Mouse (Mus musculus) kidney, embryonic 14.5 days (tissue): ENCODE measurements at regions not wholly inside any gene's neighbourhood (a gene's known extent, or its start where the extent isn't known, plus 50 kb on each side); places are given as distances from the start of the nearest gene placed in this dataset.

Source experiments
- ATAC-seq: fragments of 200-750 bp; cut with Nextera tagmentation; 2 replicates; pipeline ENCODE4 v1.8.0; 2017; ENCODE audit warnings: moderate number of reproducible peaks, mild to moderate bottlenecking, moderate TSS enrichment, moderate library complexity; ENCODE audit not compliant: low FRiP score, low TSS enrichment
- H3K27ac ChIP-seq: fragments of 300-500 bp; sonication (generic); 2 replicates; pipeline ENCODE4 v1.5.1; 2014; ENCODE audit warnings: low read depth, mild to moderate bottlenecking, low read length, moderate library complexity, mixed read lengths
- H3K27me3 ChIP-seq: fragments of 300-500 bp; sonication (generic); 2 replicates; pipeline ENCODE4 v1.6.1; 2014; ENCODE audit warnings: mild to moderate bottlenecking, low read length; ENCODE audit not compliant: control insufficient read depth, insufficient read depth
- H3K36me3 ChIP-seq: fragments of 300-500 bp; sonication (generic); 2 replicates; pipeline ENCODE4 v1.6.1; 2014; ENCODE audit warnings: low read length, mixed read lengths; ENCODE audit not compliant: control insufficient read depth, insufficient read depth
- H3K4me1 ChIP-seq: fragments of 300-500 bp; sonication (generic); 2 replicates; pipeline ENCODE4 v1.6.1; 2014; ENCODE audit warnings: low read length, mixed read lengths; ENCODE audit not compliant: control insufficient read depth, insufficient read depth
- H3K4me2 ChIP-seq: fragments of 300-500 bp; sonication (generic); replicated peaks from 2 replicates; pipeline ENCODE4 v1.6.1; 2014; ENCODE audit warnings: low read depth, mild to moderate bottlenecking, low read length
- H3K4me3 ChIP-seq: fragments of 300-500 bp; sonication (generic); 2 replicates; pipeline ENCODE4 v1.5.1; 2014; ENCODE audit warnings: mild to moderate bottlenecking, low read length
- H3K9ac ChIP-seq: fragments of 300-500 bp; sonication (generic); 2 replicates; pipeline ENCODE4 v1.6.1; 2014; ENCODE audit warnings: low read depth, mild to moderate bottlenecking, low read length, moderate library complexity
- H3K9me3 ChIP-seq: fragments of 300-500 bp; sonication (generic); 2 replicates; pipeline ENCODE4 v1.6.1; 2016; ENCODE audit warnings: low read length; ENCODE audit not compliant: control insufficient read depth
- WGBS: fragments of 180-500 bp; shearing (Covaris S2); extraction: QIAGEN DNeasy Blood & Tissue Kit; methylation state at CpG from one replicate; pipeline ENCODE4 v1.1.7; 2014; 5-methylcytosine and 5-hydroxymethylcytosine counted together

DNA sequence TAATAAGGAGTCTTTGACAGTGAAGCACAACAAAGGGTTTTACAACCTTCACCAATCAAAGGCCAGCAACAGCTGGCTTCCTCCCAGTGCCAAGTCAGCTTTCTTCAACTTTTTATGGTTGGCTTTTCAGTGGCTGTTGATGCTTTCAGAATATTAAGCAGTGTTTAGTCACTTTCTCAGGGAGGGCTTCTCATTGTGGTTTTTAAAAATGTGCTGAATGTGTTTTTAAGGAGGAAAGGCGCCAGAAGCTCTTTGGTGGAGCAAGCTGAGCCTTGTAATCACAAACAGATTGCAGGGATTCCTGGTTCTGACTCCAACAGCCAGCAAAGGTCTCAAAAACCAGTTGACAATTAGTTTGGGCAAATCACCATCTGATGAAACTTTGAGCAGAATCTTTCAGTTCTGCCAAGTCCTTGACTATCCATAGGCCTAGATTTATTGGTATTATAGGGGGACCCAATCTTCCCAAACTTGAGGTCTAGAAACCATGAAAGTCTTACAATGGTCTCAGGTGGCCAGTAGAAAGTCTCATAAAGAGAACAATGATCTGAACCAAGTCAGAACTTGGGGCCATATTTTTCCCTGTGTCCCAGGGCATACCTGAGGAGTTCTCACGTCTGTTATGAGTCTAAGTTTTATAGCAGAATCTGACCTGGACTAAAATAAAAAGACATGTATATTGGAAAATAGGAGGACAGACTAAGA is 251.9 kb upstream of the Cpeb2 start:
- no peaks in the 10 kb centered on the region for H3K9me3 ChIP-seq
- no peak for ATAC-seq
- no peak overlapping the region for H3K9ac ChIP-seq
- no peak overlapping the region for H3K4me3 ChIP-seq
- H3K4me1 ChIP-seq, result no peaks in the 10 kb centered on the region
- H3K36me3 ChIP-seq, result no peaks in the 10 kb centered on the region
- H3K27ac ChIP-seq, result no peak overlapping the region
- WGBS, result 75% methylated on average over 2 of the region's 2 CpGs
- no peak overlapping the region for H3K4me2 ChIP-seq
- no peaks in the 10 kb centered on the region for H3K27me3 ChIP-seq

DNA sequence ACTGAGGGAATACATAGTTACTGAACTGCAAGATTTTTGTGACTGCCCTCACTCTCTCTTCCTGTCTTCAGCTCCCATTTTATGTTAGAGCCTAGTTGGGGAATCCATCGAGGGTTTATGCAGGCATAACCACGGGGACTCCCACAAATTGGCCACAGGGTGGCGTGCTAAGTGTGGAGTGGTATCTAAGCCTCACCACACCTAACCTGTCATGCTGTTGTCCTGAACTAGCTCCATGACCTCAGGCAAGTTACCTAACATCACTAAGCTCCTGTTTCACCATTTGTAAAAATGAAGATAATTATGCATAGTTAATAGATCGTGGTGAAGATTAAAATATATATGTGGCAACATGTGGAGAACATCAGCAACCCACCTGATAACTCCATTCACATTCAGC is 246.8 kb upstream of the Cpeb2 start:
- Histone ChIP-seq H3K36me3 (no peaks in the 10 kb centered on the region), H3K27me3 (no peaks in the 10 kb centered on the region), H3K4me1 (no peaks in the 10 kb centered on the region), H3K4me3 (no peak overlapping the region), H3K9ac (no peak overlapping the region), H3K27ac (no peak overlapping the region), H3K9me3 (no peaks in the 10 kb centered on the region), H3K4me2 (no peak overlapping the region)
- 75% methylated on average over 4 of the region's 4 CpGs for WGBS
- ATAC-seq, result no peak

DNA sequence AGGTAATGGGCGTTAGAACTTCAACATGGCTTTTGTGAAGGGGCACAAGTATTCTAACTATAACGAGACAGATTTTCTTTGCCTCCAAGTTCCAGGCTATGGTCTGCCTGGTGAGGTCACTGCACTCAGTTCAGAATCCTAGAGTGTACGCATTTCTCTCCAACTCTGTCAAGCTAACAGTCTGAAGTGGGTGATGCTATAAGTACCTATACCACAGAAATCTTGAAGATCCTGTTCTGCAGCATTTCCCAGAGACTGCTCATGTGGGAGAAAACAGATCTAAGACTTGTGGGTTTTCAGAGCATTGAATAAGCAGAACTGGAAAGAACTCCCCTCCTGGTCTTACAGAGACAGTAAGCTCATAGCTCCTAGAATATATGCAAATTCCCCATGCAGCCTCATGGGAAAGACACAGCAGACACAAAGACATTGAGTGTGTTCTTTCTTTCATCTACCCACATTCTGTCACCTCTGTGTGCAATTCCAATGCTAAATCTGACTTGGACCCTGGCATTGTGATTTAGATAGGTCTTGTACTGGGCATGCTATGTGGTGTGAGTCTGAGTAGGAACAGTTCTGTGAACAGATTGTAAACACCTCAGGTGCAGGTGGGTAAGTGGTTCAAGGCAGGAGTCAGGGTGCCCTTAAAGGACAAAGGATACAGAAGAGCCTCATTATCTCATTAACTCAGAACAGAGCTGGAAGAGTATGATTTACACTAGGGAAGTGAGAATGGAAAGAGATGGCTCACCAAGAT is 245.1 kb upstream of the Cpeb2 start:
- H3K27ac ChIP-seq, result no peak overlapping the region
- H3K4me1 ChIP-seq, result no peaks in the 10 kb centered on the region
- no peak overlapping the region for H3K9ac ChIP-seq
- no peaks in the 10 kb centered on the region for H3K27me3 ChIP-seq
- H3K9me3 ChIP-seq, result no peaks in the 10 kb centered on the region
- no peak overlapping the region for H3K4me3 ChIP-seq
- 82% methylated on average over 3 of the region's 3 CpGs for WGBS
- H3K4me2 ChIP-seq, result no peak overlapping the region
- ATAC-seq, result no peak
- no peaks in the 10 kb centered on the region for H3K36me3 ChIP-seq

DNA sequence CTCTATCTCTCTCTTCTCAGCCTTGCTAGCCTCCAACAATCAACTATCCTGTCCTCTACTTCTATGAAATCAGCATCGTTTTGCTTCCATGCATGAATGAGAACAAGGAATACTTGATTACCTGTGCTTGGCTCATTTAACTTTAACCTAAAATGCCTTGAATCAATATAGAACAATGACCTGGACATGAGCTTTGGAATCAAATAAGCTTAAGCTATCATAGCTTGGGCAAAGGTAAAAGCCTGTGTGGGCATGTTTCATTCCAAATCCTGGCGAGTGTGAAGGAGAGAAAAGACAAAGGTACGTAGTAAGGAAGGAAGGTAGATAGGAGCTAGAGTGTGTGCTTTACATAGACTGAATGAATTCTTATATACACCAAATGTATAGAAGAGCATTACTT is 243.7 kb upstream of the Cpeb2 start:
- H3K27me3 ChIP-seq, result no peaks in the 10 kb centered on the region
- H3K4me2 ChIP-seq, result no peak overlapping the region
- WGBS, result 85% methylated on average over 3 of the region's 3 CpGs
- H3K27ac ChIP-seq, result no peak overlapping the region
- no peak for ATAC-seq
- no peak overlapping the region for H3K4me3 ChIP-seq
- H3K36me3 ChIP-seq, result no peaks in the 10 kb centered on the region
- no peaks in the 10 kb centered on the region for H3K9me3 ChIP-seq
- no peak overlapping the region for H3K9ac ChIP-seq
- no peaks in the 10 kb centered on the region for H3K4me1 ChIP-seq

DNA sequence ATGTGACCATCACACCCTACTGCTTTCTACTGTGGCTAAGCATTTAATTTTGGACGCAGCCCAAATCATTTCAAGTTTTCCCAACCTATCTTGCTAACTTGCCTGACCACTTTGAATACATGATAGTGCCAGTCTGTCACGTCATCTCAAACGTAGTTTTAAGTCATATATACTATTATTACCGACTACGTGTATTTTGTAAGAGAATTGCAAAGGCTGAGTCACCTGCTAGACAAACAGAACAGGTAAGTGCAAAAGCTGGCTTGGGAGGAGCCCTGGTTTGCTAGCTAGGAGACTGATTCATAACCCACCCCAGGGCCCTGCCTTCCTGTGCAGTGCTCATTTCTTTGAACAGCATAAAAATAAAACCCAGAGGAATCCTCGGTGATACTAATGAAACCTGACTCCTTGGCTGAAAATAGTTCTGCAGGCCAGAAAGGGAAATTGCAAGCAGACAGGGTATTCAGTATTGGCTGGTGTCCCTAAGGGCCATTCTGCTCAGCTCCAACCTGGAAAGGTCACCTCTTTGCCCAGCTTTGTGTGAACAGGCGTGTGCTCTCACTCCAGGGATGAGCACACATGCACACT is 208.9 kb upstream of the Cpeb2 start:
- no peaks in the 10 kb centered on the region for H3K9me3 ChIP-seq
- H3K4me3 ChIP-seq, result no peak overlapping the region
- H3K4me1 ChIP-seq, result no peaks in the 10 kb centered on the region
- H3K27me3 ChIP-seq, result no peaks in the 10 kb centered on the region
- 75% methylated on average over 7 of the region's 7 CpGs for WGBS
- no peak overlapping the region for H3K9ac ChIP-seq
- no peak overlapping the region for H3K4me2 ChIP-seq
- H3K27ac ChIP-seq, result no peak overlapping the region
- H3K36me3 ChIP-seq, result no peaks in the 10 kb centered on the region
- no peak for ATAC-seq

DNA sequence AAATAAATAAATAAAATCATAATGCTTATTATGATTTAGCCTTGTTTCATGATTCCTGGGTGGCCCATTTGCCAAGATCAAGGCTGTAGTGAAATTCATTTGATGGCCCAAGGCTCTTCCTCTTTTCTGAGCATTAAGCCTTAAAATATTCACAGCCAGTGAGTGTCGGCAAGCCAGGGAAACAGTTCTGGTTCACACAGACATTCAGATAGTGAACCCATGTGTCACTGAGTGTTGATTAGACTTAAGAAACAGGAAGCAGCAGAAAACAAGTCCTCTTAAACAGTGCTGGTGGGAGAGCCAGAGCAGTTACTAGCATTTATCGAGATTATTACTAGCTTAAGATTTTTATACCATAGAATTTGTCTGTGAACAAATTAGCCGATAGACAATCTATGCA is 201.7 kb upstream of the Cpeb2 start:
- H3K4me1 ChIP-seq, result no peaks in the 10 kb centered on the region
- WGBS, result 88% methylated on average over 3 of the region's 3 CpGs
- no peak overlapping the region for H3K4me3 ChIP-seq
- no peaks in the 10 kb centered on the region for H3K36me3 ChIP-seq
- H3K9me3 ChIP-seq, result no peaks in the 10 kb centered on the region
- H3K27ac ChIP-seq, result no peak overlapping the region
- no peak overlapping the region for H3K9ac ChIP-seq
- no peaks in the 10 kb centered on the region for H3K27me3 ChIP-seq
- no peak for ATAC-seq
- H3K4me2 ChIP-seq, result no peak overlapping the region

DNA sequence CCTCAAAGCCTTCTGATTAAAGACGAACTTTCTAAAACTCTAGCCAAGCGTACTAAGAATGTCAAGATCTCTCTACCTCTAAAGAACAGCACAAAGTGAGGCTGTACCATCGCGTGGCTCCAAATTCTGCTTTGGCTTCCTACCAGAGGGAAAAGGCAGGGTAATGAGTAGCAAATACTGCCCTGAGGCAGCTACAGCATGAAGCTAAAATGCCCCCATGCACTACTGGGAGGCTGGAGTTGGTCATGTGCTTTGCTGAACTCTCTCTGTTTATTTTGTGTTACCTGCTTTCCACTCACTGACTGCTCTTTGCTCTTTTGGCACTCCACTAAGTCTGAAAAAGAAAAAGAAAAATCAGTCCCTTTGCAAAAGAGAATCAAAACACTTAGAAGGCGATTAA is 201.1 kb upstream of the Cpeb2 start:
- H3K27me3 ChIP-seq, result no peaks in the 10 kb centered on the region
- 77% methylated on average over 5 of the region's 5 CpGs for WGBS
- no peak overlapping the region for H3K27ac ChIP-seq
- no peak overlapping the region for H3K4me2 ChIP-seq
- H3K9ac ChIP-seq, result no peak overlapping the region
- ATAC-seq, result no peak
- H3K9me3 ChIP-seq, result no peaks in the 10 kb centered on the region
- H3K4me1 ChIP-seq, result no peaks in the 10 kb centered on the region
- no peaks in the 10 kb centered on the region for H3K36me3 ChIP-seq
- no peak overlapping the region for H3K4me3 ChIP-seq

DNA sequence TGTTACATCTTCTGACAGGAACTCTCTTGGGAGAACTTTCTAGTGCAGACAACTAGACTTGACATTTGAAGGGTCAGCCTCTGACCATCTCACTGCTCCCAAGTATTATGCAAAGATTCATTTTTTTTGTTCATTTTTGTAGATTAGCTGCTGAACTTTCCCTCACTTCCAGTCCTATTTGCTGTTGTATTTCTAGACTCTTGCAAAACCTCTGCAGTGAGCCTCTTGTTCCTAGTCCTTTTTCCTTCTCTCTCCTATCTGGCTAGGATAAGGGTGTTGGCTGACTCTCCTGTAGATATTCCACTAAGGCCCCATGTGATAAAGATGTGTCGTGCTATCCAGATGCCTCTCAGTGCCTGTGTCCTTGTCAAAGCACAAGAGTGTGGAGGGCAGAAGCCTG is 198.5 kb upstream of the Cpeb2 start:
- Histone ChIP-seq H3K36me3 (no peaks in the 10 kb centered on the region), H3K4me1 (no peaks in the 10 kb centered on the region), H3K9ac (no peak overlapping the region), H3K9me3 (no peaks in the 10 kb centered on the region), H3K27ac (no peak overlapping the region), H3K4me3 (no peak overlapping the region), H3K4me2 (no peak overlapping the region), H3K27me3 (no peaks in the 10 kb centered on the region)
- no peak for ATAC-seq
- 95% methylated on average over 1 of the region's 1 CpGs for WGBS

DNA sequence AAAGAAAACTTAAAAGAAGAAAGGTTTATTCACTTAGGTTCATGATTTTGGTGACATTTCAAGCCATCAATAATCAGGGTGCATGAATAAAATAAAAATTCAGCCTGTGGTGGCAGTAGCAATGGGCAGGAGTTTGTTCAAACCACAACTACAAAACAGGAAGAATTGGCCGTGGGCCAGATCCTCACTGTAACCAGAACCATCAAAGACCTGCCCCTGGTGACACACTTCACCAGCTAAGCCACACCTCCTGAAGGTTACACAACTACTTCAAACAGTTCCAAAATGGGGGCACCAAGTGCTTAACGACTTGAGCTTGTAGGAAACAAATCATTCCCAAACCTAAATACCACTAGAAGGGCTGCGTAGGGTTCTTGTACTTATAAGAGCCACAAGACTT is 195.4 kb upstream of the Cpeb2 start:
- H3K27ac ChIP-seq, result no peak overlapping the region
- WGBS, result 44% methylated on average over 3 of the region's 3 CpGs
- no peaks in the 10 kb centered on the region for H3K36me3 ChIP-seq
- no peak overlapping the region for H3K9ac ChIP-seq
- H3K27me3 ChIP-seq, result no peaks in the 10 kb centered on the region
- ATAC-seq, result no peak
- no peak overlapping the region for H3K4me2 ChIP-seq
- no peaks in the 10 kb centered on the region for H3K4me1 ChIP-seq
- H3K9me3 ChIP-seq, result no peaks in the 10 kb centered on the region
- H3K4me3 ChIP-seq, result no peak overlapping the region
